Mouse (Mus musculus) kidney, embryonic 16.5 days (tissue): ENCODE measurements at regions not wholly inside any gene's neighbourhood (a gene's known extent, or its start where the extent isn't known, plus 50 kb on each side); places are given as distances from the start of the nearest gene placed in this dataset.

Source experiments
- ATAC-seq: fragments of 200-750 bp; cut with Nextera tagmentation; 2 replicates; pipeline ENCODE4 v1.8.0; 2017; ENCODE audit warnings: moderate TSS enrichment; ENCODE audit not compliant: low FRiP score, low TSS enrichment
- H3K27ac ChIP-seq: fragments of 300-500 bp; sonication (generic); 2 replicates; pipeline ENCODE4 v1.5.1; 2014; ENCODE audit warnings: low read length
- H3K27me3 ChIP-seq: fragments of 300-500 bp; sonication (generic); 2 replicates; pipeline ENCODE4 v1.6.1; 2014; ENCODE audit warnings: low read length, control low read depth, mixed read lengths; ENCODE audit not compliant: insufficient read depth
- H3K36me3 ChIP-seq: fragments of 300-500 bp; sonication (generic); 2 replicates; pipeline ENCODE4 v1.6.1; 2014; ENCODE audit warnings: low read length, control low read depth, mixed read lengths; ENCODE audit not compliant: insufficient read depth
- H3K4me1 ChIP-seq: fragments of 300-500 bp; sonication (generic); 2 replicates; pipeline ENCODE4 v1.6.1; 2014; ENCODE audit warnings: low read length, control low read depth, mixed read lengths; ENCODE audit not compliant: insufficient read depth
- H3K4me2 ChIP-seq: fragments of 300-500 bp; sonication (generic); replicated peaks from 2 replicates; pipeline ENCODE4 v1.6.1; 2014; ENCODE audit warnings: low read depth, low read length
- H3K4me3 ChIP-seq: fragments of 300-500 bp; sonication (generic); 2 replicates; pipeline ENCODE4 v1.5.1; 2014; ENCODE audit warnings: mild to moderate bottlenecking, low read length
- H3K9ac ChIP-seq: fragments of 300-500 bp; sonication (generic); replicated peaks from 2 replicates; pipeline ENCODE4 v1.6.1; 2014; ENCODE audit warnings: low read length
- H3K9me3 ChIP-seq: fragments of 300-500 bp; sonication (generic); 2 replicates; pipeline ENCODE4 v1.6.1; 2016; ENCODE audit warnings: low read length, control low read depth
- WGBS: fragments of 180-500 bp; shearing (Covaris S2); extraction: QIAGEN DNeasy Blood & Tissue Kit; methylation state at CpG from one replicate; pipeline ENCODE4 v1.1.7; 2014; 5-methylcytosine and 5-hydroxymethylcytosine counted together

GRCm38 (mm10) chr5:29925527-29925926 lies 87.4 kb upstream of the Il6 start:
- Histone ChIP-seq H3K36me3 (no peaks in the 10 kb centered on the region), H3K27ac (no peak overlapping the region), H3K4me1 (no peaks in the 10 kb centered on the region), H3K4me2 (no peak overlapping the region), H3K27me3 (no peaks in the 10 kb centered on the region), H3K9ac (no peak overlapping the region), H3K4me3 (no peak overlapping the region), H3K9me3 (no peaks in the 10 kb centered on the region)
- no peak for ATAC-seq
- WGBS, result 84% methylated on average over 2 of the region's 2 CpGs

GRCm38 (mm10) chr5:29927594-29927993 lies 85.3 kb upstream of the Il6 start:
- no peak overlapping the region for H3K4me2 ChIP-seq
- no peak for ATAC-seq
- no peaks in the 10 kb centered on the region for H3K27me3 ChIP-seq
- no peaks in the 10 kb centered on the region for H3K36me3 ChIP-seq
- H3K27ac ChIP-seq, result no peak overlapping the region
- H3K4me1 ChIP-seq, result no peaks in the 10 kb centered on the region
- 63% methylated on average over 1 of the region's 1 CpGs for WGBS
- no peak overlapping the region for H3K9ac ChIP-seq
- H3K9me3 ChIP-seq, result no peaks in the 10 kb centered on the region
- H3K4me3 ChIP-seq, result no peak overlapping the region

- Histone ChIP-seq H3K4me2 (no peak overlapping the region), H3K9me3 (no peaks in the 10 kb centered on the region), H3K9ac (no peak overlapping the region), H3K27ac (no peak overlapping the region), H3K27me3 (no peaks in the 10 kb centered on the region), H3K4me3 (no peak overlapping the region), H3K36me3 (no peaks in the 10 kb centered on the region), H3K4me1 (no peaks in the 10 kb centered on the region)
- 93% methylated on average over 2 of the region's 2 CpGs for WGBS
- ATAC-seq, result no peak
Measured at GRCm38 (mm10) chr5:29929381-29929780, 83.5 kb upstream of the Il6 start.

GRCm38 (mm10) chr5:29947225-29947624 lies 65.7 kb upstream of the Il6 start:
- Histone ChIP-seq H3K9me3 (no peaks in the 10 kb centered on the region), H3K4me1 (no peaks in the 10 kb centered on the region), H3K9ac (no peak overlapping the region), H3K27ac (no peak overlapping the region), H3K27me3 (no peaks in the 10 kb centered on the region), H3K4me2 (no peak overlapping the region), H3K4me3 (no peak overlapping the region), H3K36me3 (no peaks in the 10 kb centered on the region)
- no peak for ATAC-seq
- WGBS, result 44% methylated on average over 2 of the region's 2 CpGs

- no peak overlapping the region for H3K4me3 ChIP-seq
- H3K27me3 ChIP-seq, result no peaks in the 10 kb centered on the region
- no peak overlapping the region for H3K4me2 ChIP-seq
- H3K4me1 ChIP-seq, result no peaks in the 10 kb centered on the region
- ATAC-seq, result no peak
- no peak overlapping the region for H3K9ac ChIP-seq
- H3K9me3 ChIP-seq, result no peaks in the 10 kb centered on the region
- H3K36me3 ChIP-seq, result no peaks in the 10 kb centered on the region
- no peak overlapping the region for H3K27ac ChIP-seq
- 62% methylated on average over 3 of the region's 3 CpGs for WGBS
Measured at GRCm38 (mm10) chr5:29948161-29948560, 64.8 kb upstream of the Il6 start.

- Histone ChIP-seq H3K36me3 (no peaks in the 10 kb centered on the region), H3K4me1 (no peaks in the 10 kb centered on the region), H3K9ac (no peak overlapping the region), H3K27me3 (no peaks in the 10 kb centered on the region), H3K4me3 (no peak overlapping the region), H3K4me2 (no peak overlapping the region), H3K9me3 (no peaks in the 10 kb centered on the region), H3K27ac (no peak overlapping the region)
- 79% methylated on average over 5 of the region's 5 CpGs for WGBS
- no peak for ATAC-seq
Measured at GRCm38 (mm10) chr5:29950456-29951170, 62.3 kb upstream of the Il6 start.

GRCm38 (mm10) chr5:29951381-29952350 lies 61.2 kb upstream of the Il6 start:
- Histone ChIP-seq H3K36me3 (no peaks in the 10 kb centered on the region), H3K27ac (no peak overlapping the region), H3K27me3 (no peaks in the 10 kb centered on the region), H3K9me3 (no peaks in the 10 kb centered on the region), H3K4me3 (no peak overlapping the region), H3K4me2 (no peak overlapping the region), H3K9ac (no peak overlapping the region), H3K4me1 (no peaks in the 10 kb centered on the region)
- no peak for ATAC-seq
- WGBS, result 70% methylated on average over 7 of the region's 7 CpGs
